In the genomic region with DNA sequence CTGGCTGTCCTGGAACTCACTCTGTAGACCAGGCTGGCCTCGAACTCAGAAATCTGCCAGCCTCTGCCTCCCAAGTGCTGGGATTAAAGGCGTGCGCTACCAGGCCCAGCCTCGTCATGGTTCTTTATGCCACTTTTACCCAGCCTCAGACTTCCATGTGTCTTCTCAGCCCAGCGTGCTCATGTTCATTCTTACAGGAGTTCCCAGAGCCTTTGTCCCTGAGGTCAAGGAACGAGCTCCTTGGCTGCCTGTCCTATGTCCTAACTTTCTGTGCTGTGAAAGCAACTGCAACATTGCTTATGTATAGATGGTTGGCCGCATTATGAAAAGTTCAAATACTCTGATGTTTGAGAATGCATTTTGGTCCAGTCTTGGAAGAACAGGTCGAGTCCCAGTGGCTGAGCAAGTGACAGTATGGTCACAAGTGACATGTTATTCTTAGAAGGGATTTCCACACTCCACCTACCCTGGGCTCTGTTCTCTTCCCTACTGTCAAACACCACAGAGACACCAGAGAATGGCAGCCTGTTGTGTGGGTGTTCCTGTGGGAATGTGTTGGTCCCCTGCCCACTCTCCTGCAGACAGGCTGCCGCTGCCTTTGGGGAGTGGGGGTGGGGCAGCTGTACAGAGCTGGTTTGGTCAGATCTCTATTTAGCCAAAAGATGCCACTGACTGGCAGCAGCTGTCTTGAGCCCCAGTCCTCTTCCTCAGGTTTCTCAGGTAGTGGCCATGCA, we compare ENCODE assay signal across 9 mouse cellular contexts.
DNase-seq lines count a peak whose midpoint lies in the region; ATAC-seq lines count a peak whose summit lies in the region.
"Had no signal": no experiment of that assay in that cellular context is flagged by ENCODE, and none has a peak within 500 bp of the region (broad histone marks: within the 10 kb centered on the region; RNA-seq: fewer than 3 reads in every experiment).

No protein-coding gene starts in this region.

- H3K4me2 ChIP-seq in heart, embryonic 11.5 days, result no peak overlapping the region
- H3K4me2 ChIP-seq: limb, embryonic 12.5 days had no signal

- H3K36me3 ChIP-seq in heart, embryonic 11.5 days (ENCODE audit: control insufficient read depth, insufficient read depth, low read length), result no peaks in the 10 kb centered on the region

- peaks cover 17% of the 10 kb centered on the region for H3K4me1 ChIP-seq in heart, embryonic 11.5 days (ENCODE audit: control insufficient read depth, insufficient read depth, low read length)

- no peak for DNase-seq in heart, postnatal 36 days
- peak; percentile 85 for DNase-seq in Muller cell, postnatal 12 days (ENCODE audit: inconsistent ontology term)
- peak; percentile 86 to 90 for DNase-seq in frontal cortex, adult 2 months (ENCODE audit: extremely low spot score in 1 of 2, low spot score in 1 of 2)
- peak; percentile 75 to 85 for DNase-seq in layer of hippocampus, postnatal 14 days (ENCODE audit: low spot score in 2 of 2)
- DNase-seq in spleen, adult 18-20 months, result no peak
- no peak for DNase-seq in adrenal gland, postnatal 25 days
- no peak for DNase-seq in cerebellum, adult 8-10 months

- no peak overlapping the region for H3K27ac ChIP-seq in heart, embryonic 11.5 days (ENCODE audit: low read depth, low read length)
- H3K27ac ChIP-seq: limb, embryonic 12.5 days had no signal

- no peak for ATAC-seq in heart, embryonic 11.5 days (replicated peaks; ENCODE audit: insufficient number of reproducible peaks, low FRiP score, low TSS enrichment)

- no peaks in the 10 kb centered on the region for H3K27me3 ChIP-seq in heart, embryonic 11.5 days (ENCODE audit: control insufficient read depth, insufficient read depth, low read length)
- H3K27me3 ChIP-seq: limb, embryonic 12.5 days had no signal

- 76% methylated on average over 9 of the region's 9 CpGs for WGBS in heart, embryonic 11.5 days (ENCODE audit: insufficient replicate concordance)

- H3K9me3 ChIP-seq in heart, embryonic 11.5 days (replicated peaks; ENCODE audit: control insufficient read depth, low read length), result no peaks in the 10 kb centered on the region
- H3K9me3 ChIP-seq: limb, embryonic 12.5 days had no signal

- 0 out of 2 replicates have a peak overlapping the region, but pooled peaks have one; percentile 8 for H3K9ac ChIP-seq in heart, embryonic 11.5 days (ENCODE audit: low read depth, low read length)
- H3K9ac ChIP-seq: limb, embryonic 12.5 days had no signal

- intact Hi-C loops in heart, postnatal 36 days (cut with DNase I), result loop anchor here (5.0 kb wide), 1 partner anchor 55 kb away; no protein-coding TSS in a partner anchor

- H3K4me3 ChIP-seq in heart, embryonic 11.5 days (ENCODE audit: low read depth, low read length), result no peak overlapping the region
- H3K4me3 ChIP-seq: limb, embryonic 12.5 days had no signal

Comparison
In these comparisons a context has a peak if more than half of its experiments do, and no peak if none do; other contexts are left out.
1. DNase-seq: peak in Muller cell, postnatal 12 days (single experiment), frontal cortex, adult 2 months (2 of 2) and layer of hippocampus, postnatal 14 days (2 of 2); none in heart, postnatal 36 days (0 of 2), spleen, adult 18-20 months (0 of 2), adrenal gland, postnatal 25 days (single experiment) and cerebellum, adult 8-10 months (single experiment).